Mouse (Mus musculus) gastrocnemius, postnatal 4 days (tissue): ENCODE measurements around the gene Fam53b. TPM values are rescaled to one million over a fixed set of nuclear protein-coding genes. Genes with fewer than 3 reads are reported as not detected.
A peak's percentile ranks its signal among the peaks of the same experiment; 100 is the strongest.

Source experiments
- DNase-seq, 2 experiments: peaks; one replicate each; pipeline ENCODE4 v3.0.0; 2021 to 2022; ENCODE audit warnings: low spot score in 2 of 2, mixed read lengths in 2 of 2
- total RNA-seq, 2 experiments: library from RNA; stranded (reverse); gene quantifications; 2 replicates each; pipeline ENCODE4 v1.2.3; 2021

The Fam53b gene
- total RNA-seq, 2 experiments from 2014 or later: 44.6 to 48.9 TPM

GRCm38 (mm10) chr7:132739829-132740228 lies 73.9 kb downstream of the Fam53b start:
- DNase-seq: no peak

- DNase-seq: no peak
Measured at GRCm38 (mm10) chr7:132738844-132739243, 74.8 kb downstream of the Fam53b start.

GRCm38 (mm10) chr7:132736099-132736862 lies 77.4 kb downstream of the Fam53b start:
- DNase-seq: peak in 1 of 2 experiments; percentile 44

GRCm38 (mm10) chr7:132735145-132735544 lies 78.5 kb downstream of the Fam53b start:
- peak in 1 of 2 experiments; percentile 60 for DNase-seq

- DNase-seq: no peak
Measured at GRCm38 (mm10) chr7:132734222-132734621, 79.5 kb downstream of the Fam53b start.

- no peak for DNase-seq
Measured at GRCm38 (mm10) chr7:132733521-132733920, 80.2 kb downstream of the Fam53b start.

GRCm38 (mm10) chr7:132732136-132732789 lies 81.4 kb downstream of the Fam53b start:
- DNase-seq: no peak

GRCm38 (mm10) chr7:132731558-132731957 lies 82.1 kb downstream of the Fam53b start:
- DNase-seq: no peak

GRCm38 (mm10) chr7:132730510-132730909 lies 83.2 kb downstream of the Fam53b start:
- no peak for DNase-seq

- DNase-seq: no peak
Measured at GRCm38 (mm10) chr7:132729093-132729831, 84.4 kb downstream of the Fam53b start.

- no peak for DNase-seq
Measured at GRCm38 (mm10) chr7:132726106-132726861, 87.4 kb downstream of the Fam53b start.

GRCm38 (mm10) chr7:132724501-132725062 lies 89.1 kb downstream of the Fam53b start:
- no peak for DNase-seq

GRCm38 (mm10) chr7:132723906-132724305 lies 89.8 kb downstream of the Fam53b start:
- DNase-seq: peak in 1 of 2 experiments; percentile 76

- DNase-seq: no peak
Measured at GRCm38 (mm10) chr7:132722401-132723370, 91.0 kb downstream of the Fam53b start.

- DNase-seq: peak in 1 of 2 experiments; percentile 50
Measured at GRCm38 (mm10) chr7:132720562-132720961, 93.1 kb downstream of the Fam53b start.

GRCm38 (mm10) chr7:132719570-132719969 lies 94.1 kb downstream of the Fam53b start:
- no peak for DNase-seq

GRCm38 (mm10) chr7:132715259-132715658 lies 98.4 kb downstream of the Fam53b start:
- no peak for DNase-seq

GRCm38 (mm10) chr7:132714236-132714923 lies 99.3 kb downstream of the Fam53b start:
- peak in 1 of 2 experiments; percentile 58 for DNase-seq
